Mouse (Mus musculus): ENCODE measurements around the gene Med6. TPM values are rescaled to one million over a fixed set of nuclear protein-coding genes. Genes with fewer than 3 reads are reported as not detected.

The Med6 gene
- 52.9 and 59.8 TPM in 2 replicates for polyA plus RNA-seq (2015; fragmentation: Nextera tagmentation; extraction: Ambion mirVana)

- H3K4me2 ChIP-seq (replicated peaks): peak within 1 kb of the TSS; percentile 60
- 0 out of 2 replicates have a peak, but pooled peaks cover 8% of the 10 kb centered on the region for H3K4me1 ChIP-seq
- H3K9ac ChIP-seq: peak within 1 kb of the TSS; percentile 45
- peak; percentile 98 for ATAC-seq (ENCODE audit: insufficient number of reproducible peaks, low FRiP score, low TSS enrichment, low read depth)
- H3K4me3 ChIP-seq (replicated peaks): peak within 1 kb of the TSS; percentile 74
- peaks cover 8% of the 10 kb centered on the region for H3K36me3 ChIP-seq
- no peaks in the 10 kb centered on the region for H3K27me3 ChIP-seq
- peak within 1 kb of the TSS; percentile 39; the same call in 1 of the 2 replicates for H3K27ac ChIP-seq (replicated peaks)
- 3% methylated on average over 36 of the region's 36 CpGs for WGBS
- H3K9me3 ChIP-seq (replicated peaks): no peaks in the 10 kb centered on the region
Observed at GRCm38 (mm10) chr12:81594902-81595671, at the start of gene Med6. Med6 (minus strand) TSS chr12:81595008.

- no peak overlapping the region for H3K27ac ChIP-seq (replicated peaks)
- 61% methylated on average over 11 of the region's 11 CpGs for WGBS
- ATAC-seq (ENCODE audit: insufficient number of reproducible peaks, low FRiP score, low TSS enrichment, low read depth): no peak
- no peak overlapping the region for H3K4me2 ChIP-seq (replicated peaks)
- no peaks in the 10 kb centered on the region for H3K9me3 ChIP-seq (replicated peaks)
- no peak overlapping the region for H3K9ac ChIP-seq
- no peaks in the 10 kb centered on the region for H3K4me1 ChIP-seq
- H3K36me3 ChIP-seq: no peaks in the 10 kb centered on the region
- H3K27me3 ChIP-seq: no peaks in the 10 kb centered on the region
- H3K4me3 ChIP-seq (replicated peaks): no peak overlapping the region
Observed at GRCm38 (mm10) chr12:81642361-81643082, 47.7 kb upstream of the Med6 start.

- Histone ChIP-seq H3K9ac (no peak overlapping the region), H3K9me3 (replicated peaks) (no peaks in the 10 kb centered on the region), H3K4me2 (replicated peaks) (no peak overlapping the region), H3K27me3 (no peaks in the 10 kb centered on the region), H3K4me1 (no peaks in the 10 kb centered on the region), H3K36me3 (no peaks in the 10 kb centered on the region), H3K27ac (replicated peaks) (no peak overlapping the region), H3K4me3 (replicated peaks) (no peak overlapping the region)
- WGBS: 62% methylated on average over 5 of the region's 5 CpGs
- no peak for ATAC-seq (ENCODE audit: insufficient number of reproducible peaks, low FRiP score, low TSS enrichment, low read depth)
Observed at GRCm38 (mm10) chr12:81640656-81641055, 45.8 kb upstream of the Med6 start.

- Histone ChIP-seq H3K4me3 (replicated peaks) (no peak overlapping the region), H3K4me1 (peaks cover 16% of the 10 kb centered on the region), H3K27ac (replicated peaks) (no peak overlapping the region), H3K4me2 (replicated peaks) (no peak overlapping the region), H3K27me3 (peaks cover 53% of the 10 kb centered on the region), H3K36me3 (no peaks in the 10 kb centered on the region), H3K9me3 (replicated peaks) (no peaks in the 10 kb centered on the region), H3K9ac (no peak overlapping the region)
- WGBS: 80% methylated on average over 2 of the region's 2 CpGs
- no peak for ATAC-seq (ENCODE audit: insufficient number of reproducible peaks, low FRiP score, low TSS enrichment, low read depth)
Observed at GRCm38 (mm10) chr12:81633246-81633645, 38.4 kb upstream of the Med6 start.

- Histone ChIP-seq H3K36me3 (no peaks in the 10 kb centered on the region), H3K4me1 (peaks cover 16% of the 10 kb centered on the region), H3K9ac (peak overlapping the region; percentile 3; the same call in 1 of the 2 replicates), H3K4me3 (replicated peaks) (peak overlapping the region; percentile 57), H3K9me3 (replicated peaks) (no peaks in the 10 kb centered on the region), H3K4me2 (replicated peaks) (peak overlapping the region; percentile 96), H3K27ac (replicated peaks) (no peak overlapping the region), H3K27me3 (peaks cover 57% of the 10 kb centered on the region)
- peak; percentile 25; the same call in 1 of the 2 replicates for ATAC-seq (ENCODE audit: insufficient number of reproducible peaks, low FRiP score, low TSS enrichment, low read depth)
- WGBS: 2% methylated on average over 31 of the region's 31 CpGs
Observed at GRCm38 (mm10) chr12:81631661-81632401, 37.0 kb upstream of the Med6 start.

GRCm38 (mm10) chr12:81630915-81631660 lies 36.3 kb upstream of the Med6 start, which contains the start of gene Ttc9:
Ttc9 (plus strand) TSS chr12:81631249.
- peak; percentile 59 for ATAC-seq (ENCODE audit: insufficient number of reproducible peaks, low FRiP score, low TSS enrichment, low read depth)
- Histone ChIP-seq H3K36me3 (no peaks in the 10 kb centered on the region), H3K9ac (peak within 1 kb of the TSS; percentile 3), H3K27me3 (peaks cover 57% of the 10 kb centered on the region), H3K27ac (replicated peaks) (peak within 1 kb of the TSS; percentile 5), H3K4me2 (replicated peaks) (peak within 1 kb of the TSS; percentile 96), H3K4me3 (replicated peaks) (peak within 1 kb of the TSS; percentile 57), H3K4me1 (peaks cover 16% of the 10 kb centered on the region), H3K9me3 (replicated peaks) (no peaks in the 10 kb centered on the region)
- WGBS: under 1% methylated on average over 58 of the region's 82 CpGs

GRCm38 (mm10) chr12:81630520-81630914 lies 35.7 kb upstream of the Med6 start:
- H3K9ac ChIP-seq: no peak overlapping the region
- WGBS: 2% methylated on average over 16 of the region's 16 CpGs
- peaks cover 60% of the 10 kb centered on the region for H3K27me3 ChIP-seq
- peaks cover 16% of the 10 kb centered on the region for H3K4me1 ChIP-seq
- H3K36me3 ChIP-seq: no peaks in the 10 kb centered on the region
- H3K4me3 ChIP-seq (replicated peaks): peak overlapping the region; percentile 57
- no peaks in the 10 kb centered on the region for H3K9me3 ChIP-seq (replicated peaks)
- no peak for ATAC-seq (ENCODE audit: insufficient number of reproducible peaks, low FRiP score, low TSS enrichment, low read depth)
- H3K27ac ChIP-seq (replicated peaks): 0 out of 2 replicates have a peak overlapping the region, but pooled peaks have one; percentile 5
- H3K4me2 ChIP-seq (replicated peaks): peak overlapping the region; percentile 96

- Histone ChIP-seq H3K4me3 (replicated peaks) (no peak overlapping the region), H3K4me1 (peaks cover 16% of the 10 kb centered on the region), H3K9me3 (replicated peaks) (no peaks in the 10 kb centered on the region), H3K9ac (no peak overlapping the region), H3K27ac (replicated peaks) (no peak overlapping the region), H3K4me2 (replicated peaks) (no peak overlapping the region), H3K27me3 (peaks cover 53% of the 10 kb centered on the region), H3K36me3 (no peaks in the 10 kb centered on the region)
- 67% methylated on average over 4 of the region's 4 CpGs for WGBS
- no peak for ATAC-seq (ENCODE audit: insufficient number of reproducible peaks, low FRiP score, low TSS enrichment, low read depth)
Observed at GRCm38 (mm10) chr12:81628091-81628490, 33.3 kb upstream of the Med6 start.

- no peak overlapping the region for H3K9ac ChIP-seq
- H3K4me3 ChIP-seq (replicated peaks): no peak overlapping the region
- H3K36me3 ChIP-seq: no peaks in the 10 kb centered on the region
- no peak for ATAC-seq (ENCODE audit: insufficient number of reproducible peaks, low FRiP score, low TSS enrichment, low read depth)
- no peaks in the 10 kb centered on the region for H3K9me3 ChIP-seq (replicated peaks)
- H3K4me2 ChIP-seq (replicated peaks): no peak overlapping the region
- 63% methylated on average over 6 of the region's 6 CpGs for WGBS
- H3K4me1 ChIP-seq: peaks cover 16% of the 10 kb centered on the region
- H3K27me3 ChIP-seq: peaks cover 46% of the 10 kb centered on the region
- no peak overlapping the region for H3K27ac ChIP-seq (replicated peaks)
Observed at GRCm38 (mm10) chr12:81627426-81627825, 32.6 kb upstream of the Med6 start.

- H3K4me1 ChIP-seq: peaks cover 8% of the 10 kb centered on the region; the same call in 1 of the 2 replicates
- WGBS: 70% methylated on average over 12 of the region's 12 CpGs
- peaks cover 35% of the 10 kb centered on the region for H3K27me3 ChIP-seq
Observed at GRCm38 (mm10) chr12:81626226-81626861, 31.5 kb upstream of the Med6 start.

More at GRCm38 (mm10) chr12:81626226-81626861, 31.5 kb upstream of the Med6 start:
- no peaks in the 10 kb centered on the region for H3K9me3 ChIP-seq (replicated peaks)
- no peak for ATAC-seq (ENCODE audit: insufficient number of reproducible peaks, low FRiP score, low TSS enrichment, low read depth)
- no peak overlapping the region for H3K4me2 ChIP-seq (replicated peaks)
- H3K36me3 ChIP-seq: no peaks in the 10 kb centered on the region
- H3K27ac ChIP-seq (replicated peaks): no peak overlapping the region
- no peak overlapping the region for H3K9ac ChIP-seq
- H3K4me3 ChIP-seq (replicated peaks): no peak overlapping the region

Measured in embryonic facial prominence, embryonic 15.5 days (tissue).